Mouse (Mus musculus) spleen, adult 10 weeks (tissue): ENCODE data around the gene Vmn1r54. TPM values are rescaled to one million over a fixed set of nuclear protein-coding genes. Genes with fewer than 3 reads are reported as not detected.

ENCODE experiments used
- polyA plus RNA-seq: library from polyadenylated mRNA; stranded (reverse); fragments of 350-450 nt; fragmentation: Illumina TruSeq; extraction: RNeasy Lipid Tissue Mini Kit (QIAGEN cat#74804); gene quantifications from one replicate; pipeline ENCODE4 v1.2.3, GENCODE M21; 2015; ENCODE audit warnings: low replicate concordance; ENCODE audit not compliant: insufficient read depth

The Vmn1r54 gene
- polyA plus RNA-seq: not detected

GRCm38 (mm10) chr6:90246000-90246399 lies at the start of gene Vmn1r54:
Gene Vmn1r54, plus strand, starts transcription at chr6:90246300.

GRCm38 (mm10) chr6:90202493-90202892 lies 43.6 kb upstream of the Vmn1r54 start, which contains the start of gene V1ra8:
Gene V1ra8, plus strand, starts transcription at chr6:90202793.

GRCm38 (mm10) chr6:90224338-90224737 lies 21.8 kb upstream of the Vmn1r54 start, which contains the start of gene Vmn1r53:
Gene Vmn1r53, minus strand, starts transcription at chr6:90224438.

GRCm38 (mm10) chr6:90300919-90301318 lies 54.8 kb downstream of the Vmn1r54 start, which contains the start of gene BC048671:
Gene BC048671, plus strand, starts transcription at chr6:90301219.

Other genes starting within 250 kb of the Vmn1r54 start
- gene Vmn1r47, start 230.2 kb upstream of the Vmn1r54 start, polyA plus RNA-seq: not detected
- gene Vmn1r48, start 209.5 kb upstream of the Vmn1r54 start, polyA plus RNA-seq: not detected
- not detected for gene Vmn1r49, start 167.8 kb upstream of the Vmn1r54 start, polyA plus RNA-seq
- gene Vmn1r50, start 144.9 kb upstream of the Vmn1r54 start, polyA plus RNA-seq: not detected
- gene Vmn1r51, start 123.7 kb upstream of the Vmn1r54 start, polyA plus RNA-seq: not detected
- gene Vmn1r52, start 71.5 kb upstream of the Vmn1r54 start, polyA plus RNA-seq: not detected
- gene V1ra8, start 43.5 kb upstream of the Vmn1r54 start, polyA plus RNA-seq: not detected
- not detected for gene Vmn1r53, start 21.9 kb upstream of the Vmn1r54 start, polyA plus RNA-seq
- gene BC048671, start 54.9 kb downstream of the Vmn1r54 start, polyA plus RNA-seq: not detected
- not detected for gene Chst13, start 78.9 kb downstream of the Vmn1r54 start, polyA plus RNA-seq
- gene Uroc1, start 87.0 kb downstream of the Vmn1r54 start, polyA plus RNA-seq: not detected
- 12.3 TPM for gene Zxdc, start 123.2 kb downstream of the Vmn1r54 start, polyA plus RNA-seq
- not detected for gene Cfap100, start 182.5 kb downstream of the Vmn1r54 start, polyA plus RNA-seq
- gene Klf15, start 216.3 kb downstream of the Vmn1r54 start, polyA plus RNA-seq: 2.3 TPM
- 2.9 TPM for gene Aldh1l1, start 240.1 kb downstream of the Vmn1r54 start, polyA plus RNA-seq